Mouse (Mus musculus) hindbrain, postnatal 0 days (tissue): Measurements from ENCODE around the gene Nrip3. TPM values are rescaled to one million over a fixed set of nuclear protein-coding genes. Genes with fewer than 3 reads are reported as not detected.
A peak's percentile ranks its signal among the peaks of the same experiment; 100 is the strongest.

ENCODE experiments used
- ATAC-seq: fragments of 200-750 bp; cut with Nextera tagmentation; 2 replicates; pipeline ENCODE4 v1.8.0; 2017; ENCODE audit warnings: mild to moderate bottlenecking, moderate TSS enrichment, moderate library complexity
- DNase-seq: peaks from one replicate; pipeline ENCODE4 v3.0.0-alpha.2; 2015; ENCODE audit warnings: low spot score
- H3K27ac ChIP-seq: fragments of 300-500 bp; sonication (generic); 2 replicates; pipeline ENCODE4 v1.5.1; 2014; ENCODE audit warnings: mild to moderate bottlenecking
- H3K27me3 ChIP-seq: fragments of 300-500 bp; sonication (generic); 2 replicates; pipeline ENCODE4 v1.6.1; 2014; ENCODE audit warnings: low read length, mixed read lengths; ENCODE audit not compliant: insufficient read depth
- H3K36me3 ChIP-seq: fragments of 300-500 bp; sonication (generic); 2 replicates; pipeline ENCODE4 v1.6.1; 2014; ENCODE audit warnings: low read length, mixed read lengths; ENCODE audit not compliant: insufficient read depth
- H3K4me1 ChIP-seq: fragments of 300-500 bp; sonication (generic); 2 replicates; pipeline ENCODE4 v1.6.1; 2014; ENCODE audit warnings: antibody characterized with exemption, low read length, mixed read lengths; ENCODE audit not compliant: insufficient read depth
- H3K4me2 ChIP-seq: fragments of 300-500 bp; sonication (generic); 2 replicates; pipeline ENCODE4 v1.6.1; 2014; ENCODE audit warnings: low read depth, mild to moderate bottlenecking, low read length, moderate library complexity, mixed read lengths
- H3K4me3 ChIP-seq: fragments of 300-500 bp; sonication (generic); 2 replicates; pipeline ENCODE4 v1.5.1; 2014; ENCODE audit warnings: low read length
- H3K9ac ChIP-seq: fragments of 300-500 bp; sonication (generic); replicated peaks from 2 replicates; pipeline ENCODE4 v1.6.1; 2014; ENCODE audit warnings: mild to moderate bottlenecking, low read length, moderate library complexity, mixed read lengths
- H3K9me3 ChIP-seq: fragments of 300-500 bp; sonication (generic); 2 replicates; pipeline ENCODE4 v1.6.1; 2016; ENCODE audit warnings: low read length, mixed read lengths
- CTCF ChIP-seq: IDR thresholded peaks from 2 replicates; pipeline ENCODE4 v1.5.1; 2016; ENCODE audit warnings: antibody characterized with exemption, control low read depth, low read depth
- WGBS: fragments of 180-500 bp; shearing (Covaris S2); extraction: QIAGEN DNeasy Blood & Tissue Kit; methylation state at CpG from one replicate; pipeline ENCODE4 v1.1.7; 2014; 5-methylcytosine and 5-hydroxymethylcytosine counted together
- polyA plus RNA-seq: library from polyadenylated mRNA; unstranded; fragments of >200 nt; fragmentation: Nextera tagmentation; extraction: Ambion mirVana; gene quantifications from 2 replicates; pipeline ENCODE4 v1.2.1, GENCODE M21; 2015
- total RNA-seq: library from RNA; depleted of rRNA; stranded (reverse); fragments of >200 nt; gene quantifications from 2 replicates; pipeline ENCODE4 v1.2.3, GENCODE M21; 2014

Nrip3 gene
- total and polyA plus RNA-seq, 2 experiments from 2014 or later, result 24.4 TPM

DNA sequence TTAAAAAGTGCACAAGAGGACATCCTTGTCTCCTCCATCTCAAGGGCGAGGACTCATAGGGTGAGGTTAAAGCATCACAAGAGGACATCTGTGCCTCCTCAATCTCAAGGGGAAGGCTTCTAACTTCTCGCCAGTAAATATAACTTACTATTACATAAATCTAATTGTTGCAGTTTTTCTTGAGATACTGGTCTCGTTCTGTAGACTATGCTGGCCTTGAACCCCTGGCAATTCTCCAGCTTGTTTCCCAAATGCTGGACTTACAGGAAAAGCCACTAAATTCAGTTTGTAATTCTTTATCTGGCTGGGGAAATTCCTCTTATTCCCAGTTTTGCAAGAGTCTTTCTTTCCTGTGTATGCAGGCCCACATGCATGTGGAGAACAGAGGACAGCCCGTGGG lies 47.0 kb downstream of the Nrip3 start:
- Histone ChIP-seq H3K4me2 (no peak overlapping the region), H3K9me3 (no peaks in the 10 kb centered on the region), H3K27me3 (no peaks in the 10 kb centered on the region), H3K27ac (no peak overlapping the region), H3K4me1 (no peaks in the 10 kb centered on the region), H3K36me3 (peaks cover 28% of the 10 kb centered on the region), H3K4me3 (no peak overlapping the region), H3K9ac (no peak overlapping the region)
- TF ChIP-seq CTCF, result no peak
- ATAC-seq, result no peak
- no peak for DNase-seq
- WGBS, result 91% methylated on average over 4 of the region's 4 CpGs

DNA sequence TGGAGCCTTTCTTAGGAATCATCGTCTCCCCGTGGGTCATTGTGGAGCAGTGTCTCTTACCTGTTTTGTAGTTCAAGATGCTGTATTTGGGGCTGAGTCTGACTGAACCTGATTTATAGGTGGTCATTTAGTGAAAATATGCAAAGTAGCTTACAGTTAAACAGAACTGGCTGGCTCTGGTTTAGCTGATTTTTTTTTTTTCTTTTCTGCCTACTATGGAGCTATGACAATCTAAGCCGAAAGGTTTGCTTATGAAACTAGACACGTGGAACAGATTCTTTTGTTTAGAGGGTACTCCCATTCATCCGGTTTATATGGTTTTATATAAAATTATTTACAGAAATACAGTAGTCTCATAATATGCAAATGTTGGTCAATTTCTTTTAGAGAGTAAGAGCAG lies 50.2 kb downstream of the Nrip3 start, which contains the start of gene Ascl3:
Gene Ascl3, minus strand, starts transcription at position 101 of the 400 bp plus-strand sequence.
- 79% methylated on average over 5 of the region's 5 CpGs for WGBS
- H3K9me3 ChIP-seq, result no peaks in the 10 kb centered on the region
- H3K27me3 ChIP-seq, result no peaks in the 10 kb centered on the region
- no peak within 1 kb of the TSS for H3K27ac ChIP-seq
- no peak for ATAC-seq
- TF ChIP-seq CTCF, result no peak
- H3K9ac ChIP-seq, result no peak within 1 kb of the TSS
- no peaks in the 10 kb centered on the region for H3K4me1 ChIP-seq
- DNase-seq, result no peak
- H3K4me2 ChIP-seq, result no peak within 1 kb of the TSS
- no peak within 1 kb of the TSS for H3K4me3 ChIP-seq
- H3K36me3 ChIP-seq, result peaks cover 20% of the 10 kb centered on the region

DNA sequence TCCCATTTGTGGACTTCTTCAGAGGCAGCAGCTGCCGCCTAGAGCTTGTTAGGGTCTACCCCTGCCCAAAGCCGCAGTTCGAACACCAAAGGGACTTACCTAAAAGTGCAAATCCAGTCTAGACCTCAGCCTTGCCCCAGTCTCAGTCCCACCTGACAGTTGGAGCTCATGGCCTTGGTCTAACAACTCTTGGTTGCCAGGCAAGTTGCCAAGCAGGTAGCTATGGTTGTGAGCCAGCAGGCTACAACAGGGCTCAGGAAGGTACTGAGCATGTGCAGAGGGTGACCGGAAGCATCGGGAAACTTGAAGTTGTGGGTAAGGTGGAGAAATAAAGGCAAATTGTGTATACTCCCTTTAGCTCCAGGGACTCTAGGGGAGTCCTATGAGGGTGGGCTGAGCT lies 58.1 kb downstream of the Nrip3 start, which contains the start of gene BC051019:
Gene BC051019, minus strand, starts transcription at position 154 of the 400 bp plus-strand sequence.
- no peak for TF ChIP-seq CTCF
- Histone ChIP-seq H3K36me3 (no peaks in the 10 kb centered on the region), H3K4me3 (no peak within 1 kb of the TSS), H3K27ac (no peak within 1 kb of the TSS), H3K4me1 (no peaks in the 10 kb centered on the region), H3K9me3 (no peaks in the 10 kb centered on the region), H3K27me3 (no peaks in the 10 kb centered on the region), H3K9ac (no peak within 1 kb of the TSS), H3K4me2 (no peak within 1 kb of the TSS)
- DNase-seq, result no peak
- ATAC-seq, result no peak
- 93% methylated on average over 5 of the region's 5 CpGs for WGBS

DNA sequence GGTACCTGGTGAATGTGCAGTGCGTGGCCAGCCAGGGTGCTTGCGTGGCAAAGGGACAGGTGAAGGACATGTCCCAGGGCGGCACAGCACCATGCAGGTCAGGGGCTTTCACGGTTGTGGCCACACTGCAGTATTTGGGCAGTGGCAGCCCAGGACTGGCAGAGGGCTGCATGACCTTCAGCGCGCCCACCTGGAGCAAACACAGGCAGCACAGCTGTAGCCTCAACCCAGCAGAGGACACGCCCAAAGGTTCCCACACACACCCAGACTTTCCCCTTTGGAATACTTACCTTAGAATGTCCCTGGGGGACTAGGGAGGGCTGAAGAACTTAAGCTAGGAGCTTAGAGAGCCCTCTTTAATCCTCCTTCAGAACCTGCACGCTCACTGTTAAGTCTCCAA lies 58.7 kb downstream of the Nrip3 start:
- no peak overlapping the region for H3K4me3 ChIP-seq
- WGBS, result 94% methylated on average over 8 of the region's 8 CpGs

DNA sequence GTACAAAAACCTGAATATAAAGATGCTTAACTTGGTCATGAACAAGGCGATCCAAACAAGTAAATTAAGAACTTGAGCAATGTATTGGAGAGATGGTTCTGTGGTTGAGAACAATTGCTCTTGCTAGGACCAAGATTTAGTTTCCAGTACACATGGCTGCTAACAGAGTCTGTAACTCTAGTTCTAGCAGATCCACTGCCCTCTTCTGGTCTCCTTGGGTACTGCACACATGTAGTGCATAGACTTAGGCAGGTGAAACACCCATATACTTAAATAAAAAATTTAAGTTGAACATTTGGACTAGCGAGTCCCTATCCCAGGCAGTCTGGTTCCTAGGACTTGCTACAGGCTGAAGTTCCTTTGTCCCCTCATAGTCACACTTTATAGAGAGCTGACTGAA lies 59.2 kb downstream of the Nrip3 start:
- Histone ChIP-seq H3K4me3 (no peak overlapping the region), H3K36me3 (no peaks in the 10 kb centered on the region), H3K9me3 (no peaks in the 10 kb centered on the region), H3K9ac (no peak overlapping the region), H3K4me1 (no peaks in the 10 kb centered on the region), H3K4me2 (no peak overlapping the region), H3K27me3 (no peaks in the 10 kb centered on the region), H3K27ac (no peak overlapping the region)
- 97% methylated on average over 2 of the region's 2 CpGs for WGBS
- TF ChIP-seq CTCF, result peak; percentile 32
- ATAC-seq, result no peak
- DNase-seq, result no peak

More for the DNA sequence above, 58.7 kb downstream of the Nrip3 start:
- no peak for TF ChIP-seq CTCF
- Histone ChIP-seq H3K9me3 (no peaks in the 10 kb centered on the region), H3K9ac (no peak overlapping the region), H3K27ac (no peak overlapping the region), H3K4me1 (no peaks in the 10 kb centered on the region), H3K4me2 (no peak overlapping the region), H3K36me3 (no peaks in the 10 kb centered on the region), H3K27me3 (no peaks in the 10 kb centered on the region)
- no peak for DNase-seq
- no peak for ATAC-seq

DNA sequence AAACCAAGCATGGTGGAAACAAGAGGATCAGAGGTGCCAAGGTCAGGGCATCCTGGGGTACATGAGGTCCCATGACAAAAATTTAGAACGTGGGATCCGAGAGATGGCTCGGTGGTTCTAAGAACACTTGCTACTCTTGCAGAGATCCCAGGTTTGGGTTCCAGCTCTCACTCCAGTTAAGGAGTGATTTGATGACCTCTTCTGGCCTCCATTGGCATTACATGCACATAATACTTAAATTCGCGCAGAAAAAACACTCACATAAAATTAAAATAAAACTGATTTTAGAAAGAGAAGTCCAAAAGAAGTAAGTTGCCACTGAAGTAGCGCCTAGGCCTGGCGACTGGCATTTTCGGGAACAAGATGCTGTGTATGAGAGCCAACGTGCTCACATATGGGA lies 62.5 kb downstream of the Nrip3 start:
- no peak for ATAC-seq
- no peak overlapping the region for H3K4me3 ChIP-seq
- H3K4me1 ChIP-seq, result no peaks in the 10 kb centered on the region
- H3K4me2 ChIP-seq, result no peak overlapping the region
- 59% methylated on average over 9 of the region's 9 CpGs for WGBS
- H3K36me3 ChIP-seq, result no peaks in the 10 kb centered on the region
- H3K27me3 ChIP-seq, result no peaks in the 10 kb centered on the region
- peak; percentile 78 for DNase-seq
- H3K27ac ChIP-seq, result no peak overlapping the region
- peak; percentile 66 for TF ChIP-seq CTCF
- no peaks in the 10 kb centered on the region for H3K9me3 ChIP-seq
- H3K9ac ChIP-seq, result no peak overlapping the region

DNA sequence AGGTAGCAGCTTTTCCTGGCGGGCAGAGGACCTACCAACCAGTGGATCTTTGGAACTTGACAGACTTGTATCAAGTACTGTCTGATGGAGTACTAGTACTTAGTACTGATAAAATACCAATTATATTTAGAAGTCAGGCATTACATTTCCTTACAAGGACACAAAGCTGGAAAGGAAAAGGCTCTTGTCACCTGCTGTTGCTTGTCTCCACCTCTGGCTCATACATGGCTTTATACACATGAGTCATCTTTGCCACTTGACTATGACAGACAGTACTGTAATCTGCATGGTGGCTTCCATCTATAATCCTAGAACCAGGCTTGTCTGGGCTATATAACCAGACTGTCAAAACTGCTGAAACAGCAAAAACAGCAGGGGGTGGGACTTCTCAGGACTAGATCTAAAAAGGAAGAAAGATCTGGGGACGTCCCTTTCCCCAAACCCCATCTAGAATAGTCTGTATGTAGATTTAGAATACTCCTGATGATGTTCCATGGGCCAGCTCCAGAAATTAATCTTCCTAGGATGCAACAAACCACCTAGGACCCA lies 68.3 kb downstream of the Nrip3 start:
- ATAC-seq, result no peak
- 85% methylated on average over 2 of the region's 2 CpGs for WGBS

More for the DNA sequence above, 68.3 kb downstream of the Nrip3 start:
- Histone ChIP-seq H3K27me3 (no peaks in the 10 kb centered on the region), H3K9me3 (no peaks in the 10 kb centered on the region), H3K4me3 (no peak overlapping the region), H3K4me1 (no peaks in the 10 kb centered on the region), H3K9ac (no peak overlapping the region), H3K27ac (no peak overlapping the region), H3K4me2 (no peak overlapping the region), H3K36me3 (0 out of 2 replicates have a peak, but pooled peaks cover 12% of the 10 kb centered on the region)
- TF ChIP-seq CTCF, result no peak
- no peak for DNase-seq
